Mouse (Mus musculus): ENCODE data around the gene Ephb2.

Gene Ephb2

GRCm38 (mm10) chr4:136703351-136703750 is 132.4 kb downstream of the Ephb2 start:
- no peak for DNase-seq (ENCODE audit: low read depth, low spot score)

- no peak for DNase-seq (ENCODE audit: low read depth, low spot score)
Observed at GRCm38 (mm10) chr4:136702456-136702855, 133.3 kb downstream of the Ephb2 start.

GRCm38 (mm10) chr4:136701236-136701635 is 134.6 kb downstream of the Ephb2 start:
- no peak for DNase-seq (ENCODE audit: low read depth, low spot score)

- no peak for DNase-seq (ENCODE audit: low read depth, low spot score)
Observed at GRCm38 (mm10) chr4:136699084-136699450, 136.7 kb downstream of the Ephb2 start.

- no peak for DNase-seq (ENCODE audit: low read depth, low spot score)
Observed at GRCm38 (mm10) chr4:136698404-136699083, 137.2 kb downstream of the Ephb2 start.

- DNase-seq (ENCODE audit: low read depth, low spot score), result no peak
Observed at GRCm38 (mm10) chr4:136697325-136697724, 138.5 kb downstream of the Ephb2 start.

GRCm38 (mm10) chr4:136696381-136696925 is 139.3 kb downstream of the Ephb2 start:
- peak; percentile 71 for DNase-seq (ENCODE audit: low read depth, low spot score)

GRCm38 (mm10) chr4:136695696-136696095 is 140.1 kb downstream of the Ephb2 start:
- DNase-seq (ENCODE audit: low read depth, low spot score), result no peak

- DNase-seq (ENCODE audit: low read depth, low spot score), result no peak
Observed at GRCm38 (mm10) chr4:136690034-136690433, 145.8 kb downstream of the Ephb2 start.

GRCm38 (mm10) chr4:136688113-136688512 is 147.7 kb downstream of the Ephb2 start:
- peak; percentile 54 for DNase-seq (ENCODE audit: low read depth, low spot score)

GRCm38 (mm10) chr4:136685431-136685869 is 150.3 kb downstream of the Ephb2 start:
- DNase-seq (ENCODE audit: low read depth, low spot score), result no peak

- DNase-seq (ENCODE audit: low read depth, low spot score), result no peak
Observed at GRCm38 (mm10) chr4:136684485-136684884, 151.3 kb downstream of the Ephb2 start.

GRCm38 (mm10) chr4:136680641-136681040 is 155.1 kb downstream of the Ephb2 start:
- peak; percentile 45 for DNase-seq (ENCODE audit: low read depth, low spot score)

- peak; percentile 39 for DNase-seq (ENCODE audit: low read depth, low spot score)
Observed at GRCm38 (mm10) chr4:136679221-136679620, 156.6 kb downstream of the Ephb2 start.

GRCm38 (mm10) chr4:136678480-136678879 is 157.3 kb downstream of the Ephb2 start:
- peak; percentile 76 for DNase-seq (ENCODE audit: low read depth, low spot score)

GRCm38 (mm10) chr4:136675439-136675838 is 160.3 kb downstream of the Ephb2 start:
- no peak for DNase-seq (ENCODE audit: low read depth, low spot score)

GRCm38 (mm10) chr4:136672335-136673090 is 163.3 kb downstream of the Ephb2 start:
- DNase-seq (ENCODE audit: low read depth, low spot score), result peak; percentile 87

GRCm38 (mm10) chr4:136667757-136668156 is 168.0 kb downstream of the Ephb2 start:
- DNase-seq (ENCODE audit: low read depth, low spot score), result peak; percentile 71

- DNase-seq (ENCODE audit: low read depth, low spot score), result peak; percentile 69
Observed at GRCm38 (mm10) chr4:136666002-136666401, 169.8 kb downstream of the Ephb2 start.

- DNase-seq (ENCODE audit: low read depth, low spot score), result no peak
Observed at GRCm38 (mm10) chr4:136665068-136665467, 170.7 kb downstream of the Ephb2 start.

- DNase-seq (ENCODE audit: low read depth, low spot score), result no peak
Observed at GRCm38 (mm10) chr4:136657914-136658313, 177.9 kb downstream of the Ephb2 start.

- DNase-seq (ENCODE audit: low read depth, low spot score), result no peak
Observed at GRCm38 (mm10) chr4:136653692-136654234, 182.0 kb downstream of the Ephb2 start.

Data from R1 (cell line).